Mouse (Mus musculus) lung, adult 2 months (tissue): ENCODE data around the gene Ambra1. TPM values are rescaled to one million over a fixed set of nuclear protein-coding genes. Genes with fewer than 3 reads are reported as not detected.
A peak's percentile ranks its signal among the peaks of the same experiment; 100 is the strongest.

Experiments used
- DNase-seq: peaks from one replicate; pipeline ENCODE4 v3.0.0; 2022
- H3K4me1 ChIP-seq: fragments of 200-500 bp; 2 replicates; pipeline ENCODE4 v1.6.1; 2011; ENCODE audit warnings: low read length; ENCODE audit not compliant: control insufficient read depth, insufficient read depth
- H3K4me3 ChIP-seq: fragments of 200-500 bp; replicated peaks from 2 replicates; pipeline ENCODE3; 2011; ENCODE audit warnings: low read depth, mild to moderate bottlenecking, control low read depth, low read length; ENCODE audit errors: extremely low read depth
- CTCF ChIP-seq: fragments of 200-500 bp; IDR thresholded peaks from 2 replicates; pipeline ENCODE4 v1.5.1; 2011; ENCODE audit warnings: mild to moderate bottlenecking, low read length, control low read depth; ENCODE audit not compliant: insufficient read depth
- POLR2A ChIP-seq: fragments of 200-500 bp; IDR thresholded peaks from 2 replicates; pipeline ENCODE4 v1.6.1; 2011; ENCODE audit warnings: low read depth, mild to moderate bottlenecking, control low read depth, low read length, borderline replicate concordance; ENCODE audit errors: extremely low read depth
- WGBS: fragments of 180-500 bp; shearing (Covaris S2); methylation state at CpG from one replicate; pipeline ENCODE4 v1.1.7; 2018; 5-methylcytosine and 5-hydroxymethylcytosine counted together
- polyA plus RNA-seq: library from polyadenylated mRNA; depleted of rRNA; stranded (reverse); fragments of >200 nt; gene quantifications from 2 replicates; pipeline ENCODE4 v1.2.3, GENCODE M21; 2012

Ambra1 gene
- polyA plus RNA-seq, 1 experiment, result 20.0 TPM

GRCm38 (mm10) chr2:91727011-91727410, 2.9 kb upstream of the Ambra1 start:
- TF ChIP-seq CTCF, result no peak
- no peak for TF ChIP-seq POLR2A
- 83% methylated on average over 3 of the region's 3 CpGs for WGBS
- Histone ChIP-seq H3K4me1 (no peaks in the 10 kb centered on the region; the same call in 1 of the 2 replicates), H3K4me3 (no peak overlapping the region)
- DNase-seq, result no peak

- no peak for TF ChIP-seq CTCF
- no peak for TF ChIP-seq POLR2A
- no peak for DNase-seq
- Histone ChIP-seq H3K4me3 (peak overlapping the region; percentile 78), H3K4me1 (no peaks in the 10 kb centered on the region; the same call in 1 of the 2 replicates)
- 14% methylated on average over 4 of the region's 4 CpGs for WGBS
Observed at GRCm38 (mm10) chr2:91729571-91729970, 363 bp upstream of the Ambra1 start.

GRCm38 (mm10) chr2:91735221-91735620, 5.3 kb downstream of the Ambra1 start:
- H3K4me3 ChIP-seq, result no peak overlapping the region
- no peak for DNase-seq
- no peak for TF ChIP-seq CTCF
- TF ChIP-seq POLR2A, result no peak
- H3K4me1 ChIP-seq, result no peaks in the 10 kb centered on the region; the same call in 1 of the 2 replicates
- WGBS, result 92% methylated on average over 5 of the region's 5 CpGs

- Histone ChIP-seq H3K4me3 (no peak overlapping the region), H3K4me1 (peaks cover 2% of the 10 kb centered on the region; the same call in 1 of the 2 replicates)
- no peak for DNase-seq
- TF ChIP-seq POLR2A (no peak), CTCF (no peak)
- WGBS, result 97% methylated on average over 1 of the region's 1 CpGs
Observed at GRCm38 (mm10) chr2:91739586-91739985, 9.7 kb downstream of the Ambra1 start.

- 86% methylated on average over 5 of the region's 5 CpGs for WGBS
- TF ChIP-seq CTCF (no peak), POLR2A (no peak)
- Histone ChIP-seq H3K4me1 (peaks cover 2% of the 10 kb centered on the region; the same call in 1 of the 2 replicates), H3K4me3 (no peak overlapping the region)
- no peak for DNase-seq
Observed at GRCm38 (mm10) chr2:91744686-91745085, 14.8 kb downstream of the Ambra1 start.

GRCm38 (mm10) chr2:91749811-91750261, 19.9 kb downstream of the Ambra1 start:
- H3K4me3 ChIP-seq, result no peak overlapping the region
- WGBS, result 32% methylated on average over 2 of the region's 2 CpGs
- no peak for TF ChIP-seq POLR2A
- no peak for TF ChIP-seq CTCF
- DNase-seq, result no peak
- H3K4me1 ChIP-seq, result peaks cover 3% of the 10 kb centered on the region

GRCm38 (mm10) chr2:91771921-91772705, 42.2 kb downstream of the Ambra1 start:
- TF ChIP-seq CTCF (no peak), POLR2A (no peak)
- no peak overlapping the region for H3K4me3 ChIP-seq
- 86% methylated on average over 17 of the region's 17 CpGs for WGBS

GRCm38 (mm10) chr2:91773309-91773708, 43.4 kb downstream of the Ambra1 start:
- Histone ChIP-seq H3K4me1 (no peaks in the 10 kb centered on the region), H3K4me3 (no peak overlapping the region)
- no peak for DNase-seq
- no peak for TF ChIP-seq POLR2A
- TF ChIP-seq CTCF, result no peak
- WGBS, result 90% methylated on average over 7 of the region's 7 CpGs

More at GRCm38 (mm10) chr2:91771921-91772705, 42.2 kb downstream of the Ambra1 start:
- H3K4me1 ChIP-seq, result no peaks in the 10 kb centered on the region
- no peak for DNase-seq

- no peak for DNase-seq
- H3K4me1 ChIP-seq, result no peaks in the 10 kb centered on the region
- no peak overlapping the region for H3K4me3 ChIP-seq
- WGBS, result 71% methylated on average over 3 of the region's 3 CpGs
- peak; percentile 48 for TF ChIP-seq CTCF
- no peak for TF ChIP-seq POLR2A
Observed at GRCm38 (mm10) chr2:91779166-91779565, 49.2 kb downstream of the Ambra1 start.

GRCm38 (mm10) chr2:91791621-91792020, 61.7 kb downstream of the Ambra1 start:
- H3K4me3 ChIP-seq, result no peak overlapping the region
- 31% methylated on average over 2 of the region's 2 CpGs for WGBS
- H3K4me1 ChIP-seq, result peaks cover 7% of the 10 kb centered on the region
- DNase-seq, result no peak
- TF ChIP-seq CTCF (no peak), POLR2A (no peak)
